Mouse (Mus musculus) 416B (cell line): ENCODE results near the gene Lamc1.
"Not testable (repeated sequence)": the region's sequence is repeated elsewhere in the genome, so short reads cannot be mapped to it uniquely, and the experiment has no call there.

ENCODE experiments used
- DNase-seq: peaks from one replicate; pipeline ENCODE4 v3.0.0; 2011; ENCODE audit warnings: low read depth

Lamc1 gene

DNA sequence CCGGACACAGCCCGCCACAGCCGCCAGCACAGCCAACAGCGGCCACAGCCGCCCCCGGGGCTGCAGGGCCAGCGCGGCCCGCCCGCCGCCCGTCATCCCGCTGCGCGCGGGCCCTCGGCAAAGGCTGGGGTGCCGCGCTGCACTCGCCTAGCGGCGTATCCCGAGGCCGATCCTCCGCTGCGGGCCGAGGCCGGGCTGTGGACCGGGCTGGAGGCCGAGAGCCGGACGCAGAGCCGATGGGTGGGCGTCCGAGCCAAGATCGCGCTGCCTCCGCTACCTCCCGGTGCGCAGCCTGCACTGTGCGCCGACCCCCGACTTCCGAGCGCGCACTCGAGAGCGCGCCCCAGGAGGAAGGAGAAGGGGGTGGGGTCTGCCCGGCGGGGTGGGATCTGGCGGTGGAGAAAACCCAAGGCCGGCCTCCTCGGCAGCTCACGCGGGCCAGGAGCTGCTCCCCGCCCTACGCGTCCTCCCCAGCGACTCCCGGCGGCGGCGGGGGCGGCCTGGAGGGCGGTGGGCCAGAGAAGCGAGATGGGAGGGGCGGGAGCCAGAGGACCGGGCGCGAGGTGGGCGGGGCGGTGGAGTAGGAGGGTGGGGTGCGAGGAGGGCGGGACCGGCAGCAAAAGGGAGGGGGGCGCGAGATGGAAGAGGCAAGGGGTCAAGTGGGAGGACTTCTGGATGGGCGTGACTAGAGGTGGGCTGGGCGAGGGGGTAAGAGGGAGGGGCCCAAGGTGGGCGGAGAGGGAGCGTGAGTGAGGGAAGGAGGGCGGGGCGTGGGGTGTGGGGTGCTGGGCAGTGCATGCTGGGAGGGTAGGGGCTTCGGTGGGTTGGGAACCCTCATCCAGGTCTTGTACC lies at the start of gene Lamc1:
Lamc1 (minus strand) TSS at position 343 of the 852 bp plus-strand sequence.
- peak; percentile 90 for DNase-seq

DNA sequence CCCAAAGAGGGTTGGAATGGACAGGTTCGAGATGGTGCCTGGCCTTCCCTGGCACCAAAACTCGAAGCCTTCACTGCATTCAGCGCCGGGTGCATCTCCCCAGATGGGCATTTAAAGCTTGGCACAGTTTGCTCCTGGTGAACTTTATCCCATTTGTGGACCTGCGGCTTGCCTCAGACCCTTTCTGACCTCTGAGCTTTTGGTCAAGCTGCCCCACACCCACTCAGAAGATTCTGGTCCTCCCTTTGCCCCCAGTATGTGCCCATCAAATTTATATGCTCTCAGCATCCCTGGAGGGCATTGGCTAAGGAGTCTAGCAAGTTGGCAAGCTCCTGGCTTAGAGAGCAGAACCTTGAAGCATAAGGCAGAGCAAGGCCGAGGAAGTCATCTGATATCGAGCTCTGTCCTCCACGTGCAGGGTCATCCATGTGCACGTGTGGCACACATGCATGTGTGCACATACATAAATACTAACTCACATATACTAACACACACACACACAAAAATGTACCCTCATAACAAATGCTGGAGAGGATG lies 48.2 kb upstream of the Lamc1 start:
- DNase-seq = no peak

- DNase-seq = no peak
These were observed 47.2 kb upstream of the Lamc1 start for GRCm38 (mm10) chr1:153379832-153380231.

DNA sequence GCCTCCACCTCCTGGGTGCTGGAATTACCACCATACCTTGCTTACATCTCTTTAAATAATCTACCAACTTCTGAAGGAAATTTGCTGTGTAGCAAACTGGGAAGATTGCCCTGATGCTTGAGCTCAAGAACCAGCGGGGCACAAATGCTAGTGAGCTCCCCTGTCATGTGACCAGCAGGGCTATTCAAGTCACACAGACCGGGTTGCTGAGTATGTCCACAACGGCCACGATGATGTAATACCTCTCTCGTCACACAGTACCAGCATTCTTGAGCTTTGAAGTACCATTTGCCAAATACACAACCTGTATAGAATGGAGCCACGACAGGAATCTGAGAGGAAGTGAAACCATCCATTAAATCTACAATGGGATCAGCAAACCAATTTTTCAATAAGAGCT lies 46.0 kb upstream of the Lamc1 start:
- DNase-seq = no peak

GRCm38 (mm10) chr1:153376446-153376845 lies 43.9 kb upstream of the Lamc1 start:
- no peak for DNase-seq

- DNase-seq = no peak
These were observed 41.5 kb upstream of the Lamc1 start for GRCm38 (mm10) chr1:153374136-153374535.

DNA sequence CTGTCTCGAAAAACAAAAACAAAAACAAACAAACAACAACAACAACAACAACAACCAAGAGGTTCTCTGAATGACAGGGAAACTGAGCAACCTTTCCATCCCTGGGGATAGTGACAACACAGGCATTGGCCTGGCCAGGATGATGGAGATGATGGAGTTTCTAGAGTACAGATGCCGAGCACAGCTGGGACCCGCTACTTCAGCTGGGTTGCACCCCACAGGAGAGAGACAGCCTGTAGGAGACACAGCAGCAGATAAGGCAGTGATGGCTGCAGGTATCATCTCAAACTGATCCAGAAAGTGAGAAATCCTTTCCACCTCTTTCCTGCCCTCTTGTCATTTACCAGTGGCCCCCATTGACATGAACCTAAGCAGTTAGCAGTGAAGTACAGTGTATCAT lies 39.3 kb upstream of the Lamc1 start:
- DNase-seq = no peak

DNA sequence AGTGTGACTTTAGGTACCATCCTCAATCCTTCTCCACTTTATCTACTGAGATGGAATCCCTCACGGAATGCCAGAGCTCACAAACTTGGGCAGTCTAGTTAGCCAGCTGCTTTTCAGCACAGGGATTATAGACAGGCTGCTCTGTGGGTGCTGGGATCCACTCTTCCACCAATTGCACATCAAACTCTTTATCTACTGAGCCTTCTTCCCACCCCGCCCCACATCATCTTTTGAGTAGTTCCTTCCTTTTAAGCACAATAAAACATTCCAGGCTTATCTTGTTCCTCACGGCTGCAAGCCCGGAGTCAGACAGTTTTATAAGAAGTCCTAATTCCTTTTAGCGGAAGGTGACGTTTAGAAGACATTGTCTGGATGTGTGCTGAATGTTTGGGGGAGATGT lies 36.4 kb upstream of the Lamc1 start:
- DNase-seq = no peak

DNA sequence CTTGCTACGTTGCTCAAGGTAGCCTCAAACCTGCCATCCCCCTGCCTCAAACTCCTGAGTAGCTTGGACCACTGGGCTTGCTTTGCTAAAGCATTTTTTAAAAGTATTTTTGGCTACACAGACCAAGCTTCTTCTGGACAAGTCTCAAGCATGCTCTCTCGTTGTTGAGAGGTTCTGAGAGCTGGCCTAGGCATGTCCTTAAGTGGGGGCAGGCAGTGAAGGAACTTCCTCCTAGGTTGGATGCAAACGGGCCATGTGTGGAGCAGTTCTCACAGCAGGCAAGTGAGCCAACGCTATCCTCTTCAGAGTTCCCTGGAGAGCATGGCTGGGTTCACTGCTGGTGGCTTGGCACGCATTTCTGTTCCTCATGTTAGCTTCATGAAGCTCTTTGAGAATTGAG lies 34.5 kb upstream of the Lamc1 start:
- no peak for DNase-seq

GRCm38 (mm10) chr1:153361926-153362325 lies 29.3 kb upstream of the Lamc1 start:
- no peak for DNase-seq

- DNase-seq = no peak
These were observed 28.0 kb upstream of the Lamc1 start for GRCm38 (mm10) chr1:153360556-153360955.

GRCm38 (mm10) chr1:153357218-153357617 lies 24.6 kb upstream of the Lamc1 start:
- no peak for DNase-seq

- DNase-seq = no peak
These were observed 21.9 kb upstream of the Lamc1 start for GRCm38 (mm10) chr1:153354466-153354865.

GRCm38 (mm10) chr1:153353736-153354430 lies 21.3 kb upstream of the Lamc1 start:
- DNase-seq = no peak

GRCm38 (mm10) chr1:153351034-153351433 lies 18.4 kb upstream of the Lamc1 start:
- DNase-seq = peak; percentile 70

DNA sequence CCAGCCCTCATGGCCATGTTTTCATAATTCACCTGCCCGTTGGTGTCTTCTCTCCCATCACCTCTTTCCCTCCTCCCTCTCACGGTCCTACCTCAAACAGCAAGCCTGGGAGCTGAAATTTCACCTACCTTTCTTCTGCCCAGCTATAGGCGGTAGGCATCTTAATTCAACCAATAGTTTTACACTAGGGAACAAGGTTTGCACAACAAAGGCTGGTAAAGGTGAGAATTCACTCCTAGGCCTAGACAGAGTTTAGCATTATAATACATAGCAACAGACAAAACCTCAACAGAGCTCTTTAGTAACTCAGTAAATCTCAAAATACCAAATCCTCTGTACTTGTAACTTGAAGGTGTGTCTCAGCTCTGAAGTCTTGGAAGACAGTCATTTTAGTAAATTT lies 15.1 kb upstream of the Lamc1 start:
- DNase-seq = no peak

- peak; percentile 40 for DNase-seq
These were observed 14.5 kb upstream of the Lamc1 start for GRCm38 (mm10) chr1:153347040-153347439.

DNA sequence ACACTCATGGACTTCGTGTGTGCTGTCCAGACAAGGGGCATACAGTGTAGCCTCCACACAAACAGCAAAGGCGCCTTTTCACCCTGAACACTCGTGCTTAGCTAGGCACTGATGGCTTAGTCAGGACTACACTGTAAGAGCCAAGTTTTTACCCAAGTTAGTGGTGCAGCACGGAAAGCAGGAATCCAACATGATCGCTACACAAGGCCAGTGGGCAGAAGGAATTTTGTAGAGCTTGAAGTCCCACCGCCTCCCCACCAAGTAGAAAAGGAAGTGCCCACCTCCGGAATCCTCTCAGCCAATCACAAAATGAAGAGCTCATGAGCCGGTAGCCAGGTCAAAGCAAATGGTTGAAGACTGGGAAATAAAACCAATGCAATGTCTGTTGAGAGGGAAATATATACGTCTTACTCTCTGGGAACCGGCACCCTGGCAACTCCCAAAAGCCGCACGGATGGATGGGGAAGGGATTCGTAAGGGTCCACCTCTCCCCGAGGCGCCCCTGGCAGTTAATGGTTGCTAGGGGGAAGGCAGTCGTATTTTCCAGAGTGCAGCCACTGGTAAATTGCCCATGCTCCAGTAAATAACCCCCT lies 13.2 kb upstream of the Lamc1 start:
- no peak for DNase-seq

DNA sequence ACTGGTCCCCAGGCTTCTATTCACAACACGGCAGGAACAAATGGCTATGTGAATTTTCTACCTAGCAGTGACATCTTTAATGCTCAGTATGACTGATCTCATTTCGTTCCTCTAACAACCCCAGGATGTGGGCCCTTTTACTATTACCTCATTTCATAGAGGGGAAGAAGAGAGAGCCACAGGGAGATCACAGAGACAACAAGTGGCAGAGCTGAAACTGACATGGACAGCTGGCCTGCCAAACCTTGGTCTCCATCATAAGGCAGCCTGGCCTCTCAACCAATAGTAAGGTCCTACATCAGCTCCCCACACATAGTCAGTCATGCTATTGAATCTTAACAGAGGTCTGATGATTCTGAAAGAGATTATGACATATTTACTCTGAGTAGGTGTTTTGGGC lies 12.4 kb upstream of the Lamc1 start:
- no peak for DNase-seq

GRCm38 (mm10) chr1:153335451-153335850 lies 2.9 kb upstream of the Lamc1 start:
- DNase-seq = not testable (repeated sequence)

- peak; percentile 78 for DNase-seq
These were observed 923 bp upstream of the Lamc1 start for GRCm38 (mm10) chr1:153333296-153334121.
